Mouse (Mus musculus): ENCODE measurements around the gene Pgpep1. TPM values are rescaled to one million over a fixed set of nuclear protein-coding genes. Genes with fewer than 3 reads are reported as not detected.

Pgpep1 gene
- 49.5 and 129 TPM in 2 replicates for polyA plus RNA-seq (2012; rRNA removed)

DNA sequence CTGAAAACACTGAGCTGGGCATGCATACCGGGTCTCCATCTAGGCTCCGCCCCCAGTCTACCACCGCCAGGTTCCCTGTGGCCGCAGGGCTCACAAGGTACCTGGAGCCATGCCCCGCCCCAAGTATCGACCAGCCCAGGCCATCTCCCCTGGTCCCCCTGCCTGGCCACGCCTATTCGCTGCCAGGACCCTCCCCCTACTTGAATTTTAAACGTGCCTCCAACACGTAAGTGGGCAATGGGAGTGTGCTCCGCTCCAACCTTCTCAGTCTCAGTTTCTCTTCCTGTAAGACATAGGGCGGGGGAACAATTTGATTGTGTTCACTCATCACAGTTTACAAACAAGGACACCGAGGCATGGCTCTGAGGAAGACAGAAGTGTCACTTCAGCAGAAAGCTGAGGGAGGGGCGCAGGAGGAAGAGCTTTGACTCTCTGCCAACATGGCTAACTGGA, at the start of gene Pgpep1:
Pgpep1 (minus strand) TSS at position 116 of the 453 bp plus-strand sequence.
- H3K4me3 ChIP-seq (ENCODE audit: low read depth, low read length) = peak within 1 kb of the TSS; percentile 94
- H3K36me3 ChIP-seq (ENCODE audit: control insufficient read depth, insufficient read depth, low read length) = peaks cover 14% of the 10 kb centered on the region
- TF ChIP-seq CTCF (IDR thresholded peaks at IDR 0.05; ENCODE audit: extremely low read depth, insufficient read length, insufficient replicate concordance, low read depth, low read length) (no peak), POLR2A (IDR thresholded peaks at IDR 0.05; ENCODE audit: low read depth, low read length) (no peak)
- H3K4me1 ChIP-seq (ENCODE audit: control insufficient read depth, insufficient read depth, insufficient read length, low read length) = peaks cover 13% of the 10 kb centered on the region
- H3K27ac ChIP-seq (ENCODE audit: insufficient read depth, low read depth, low read length) = peak within 1 kb of the TSS; percentile 94
- under 1% methylated on average over 14 of the region's 14 CpGs for WGBS
- H3K27me3 ChIP-seq (ENCODE audit: control insufficient read depth, insufficient read depth, low read length) = no peaks in the 10 kb centered on the region

DNA sequence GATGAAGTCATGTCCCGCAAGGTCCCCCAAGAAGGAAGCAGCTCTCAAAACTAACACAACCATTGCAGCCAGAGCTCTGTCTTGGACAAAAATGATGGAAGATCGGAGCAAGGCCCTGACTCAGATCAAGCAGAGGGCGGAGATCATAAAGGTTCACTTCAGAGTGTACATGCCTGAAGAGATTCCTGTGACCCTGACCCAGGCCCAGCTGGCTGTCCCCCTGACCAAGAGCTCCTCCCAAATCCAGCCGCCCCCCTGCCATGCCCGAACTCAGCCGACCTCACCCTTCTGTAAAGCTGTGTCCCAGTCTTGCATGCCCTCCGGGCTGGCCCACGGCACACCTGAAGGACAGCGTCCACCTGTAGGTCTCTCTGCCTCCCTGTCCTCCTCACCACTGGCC, 49.6 kb upstream of the Pgpep1 start:
- Histone ChIP-seq H3K36me3 (ENCODE audit: control insufficient read depth, insufficient read depth, low read length) (no peaks in the 10 kb centered on the region), H3K4me1 (ENCODE audit: control insufficient read depth, insufficient read depth, insufficient read length, low read length) (no peaks in the 10 kb centered on the region), H3K27me3 (ENCODE audit: control insufficient read depth, insufficient read depth, low read length) (no peaks in the 10 kb centered on the region), H3K4me3 (ENCODE audit: low read depth, low read length) (no peak overlapping the region), H3K27ac (ENCODE audit: insufficient read depth, low read depth, low read length) (no peak overlapping the region)
- 89% methylated on average over 9 of the region's 9 CpGs for WGBS
- TF ChIP-seq CTCF (IDR thresholded peaks at IDR 0.05; ENCODE audit: extremely low read depth, insufficient read length, insufficient replicate concordance, low read depth, low read length) = no peak

DNA sequence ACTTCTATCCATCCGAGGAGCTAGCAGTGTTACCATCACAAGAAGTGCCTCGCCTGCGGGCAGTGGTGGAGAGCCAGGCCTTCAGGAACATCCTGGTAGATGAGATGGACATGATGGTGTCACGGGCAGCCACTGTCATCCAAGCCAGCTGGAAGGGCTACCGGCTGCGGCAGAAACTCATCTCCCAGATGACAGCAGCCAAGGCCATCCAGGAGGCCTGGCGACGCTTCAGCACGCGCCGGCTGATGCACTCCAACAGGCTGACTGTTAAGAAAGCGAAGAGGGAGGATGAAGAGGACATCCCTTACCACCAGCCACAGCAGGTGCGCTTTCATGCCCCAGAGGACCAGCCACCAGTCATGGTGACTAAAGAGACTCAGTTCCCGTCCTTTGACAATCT, 48.1 kb upstream of the Pgpep1 start:
- TF ChIP-seq POLR2A (IDR thresholded peaks at IDR 0.05; ENCODE audit: low read depth, low read length) (no peak), CTCF (IDR thresholded peaks at IDR 0.05; ENCODE audit: extremely low read depth, insufficient read length, insufficient replicate concordance, low read depth, low read length) (no peak)
- no peak overlapping the region for H3K27ac ChIP-seq (ENCODE audit: insufficient read depth, low read depth, low read length)
- no peaks in the 10 kb centered on the region for H3K4me1 ChIP-seq (ENCODE audit: control insufficient read depth, insufficient read depth, insufficient read length, low read length)
- no peak overlapping the region for H3K4me3 ChIP-seq (ENCODE audit: low read depth, low read length)
- no peaks in the 10 kb centered on the region for H3K36me3 ChIP-seq (ENCODE audit: control insufficient read depth, insufficient read depth, low read length)
- 91% methylated on average over 14 of the region's 14 CpGs for WGBS
- no peaks in the 10 kb centered on the region for H3K27me3 ChIP-seq (ENCODE audit: control insufficient read depth, insufficient read depth, low read length)

DNA sequence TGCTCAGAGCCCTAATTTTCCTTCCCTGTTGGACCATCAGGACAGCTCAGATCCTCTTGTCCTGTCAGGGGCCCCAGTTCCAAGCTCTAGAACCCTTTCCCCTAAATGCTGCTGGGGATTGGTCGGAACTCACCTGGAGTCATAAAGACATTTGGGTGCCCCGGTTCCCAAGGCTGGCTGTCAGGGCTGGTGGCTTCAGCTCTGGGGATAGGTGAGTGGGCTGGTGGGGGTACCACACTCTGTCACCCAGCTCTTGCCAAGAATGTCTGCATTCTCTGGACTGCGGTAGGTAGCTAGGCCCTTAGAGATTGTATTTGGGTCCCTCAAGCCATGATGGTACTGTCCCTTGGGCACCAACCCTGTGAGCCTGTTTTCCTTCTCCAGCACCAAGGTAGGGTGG, 43.1 kb upstream of the Pgpep1 start, which contains the start of gene Iqcn:
Iqcn (plus strand) TSS at position 171 of the 400 bp plus-strand sequence.
- no peak within 1 kb of the TSS for H3K4me3 ChIP-seq (ENCODE audit: low read depth, low read length)
- peaks cover 9% of the 10 kb centered on the region for H3K36me3 ChIP-seq (ENCODE audit: control insufficient read depth, insufficient read depth, low read length)
- H3K4me1 ChIP-seq (ENCODE audit: control insufficient read depth, insufficient read depth, insufficient read length, low read length) = peaks cover 9% of the 10 kb centered on the region
- no peaks in the 10 kb centered on the region for H3K27me3 ChIP-seq (ENCODE audit: control insufficient read depth, insufficient read depth, low read length)
- 0 out of 2 replicates have a peak within 1 kb of the TSS, but pooled peaks have one; percentile 1 for H3K27ac ChIP-seq (ENCODE audit: insufficient read depth, low read depth, low read length)
- TF ChIP-seq CTCF (IDR thresholded peaks at IDR 0.05; ENCODE audit: extremely low read depth, insufficient read length, insufficient replicate concordance, low read depth, low read length) (no peak), POLR2A (IDR thresholded peaks at IDR 0.05; ENCODE audit: low read depth, low read length) (no peak)
- 92% methylated on average over 3 of the region's 3 CpGs for WGBS

DNA sequence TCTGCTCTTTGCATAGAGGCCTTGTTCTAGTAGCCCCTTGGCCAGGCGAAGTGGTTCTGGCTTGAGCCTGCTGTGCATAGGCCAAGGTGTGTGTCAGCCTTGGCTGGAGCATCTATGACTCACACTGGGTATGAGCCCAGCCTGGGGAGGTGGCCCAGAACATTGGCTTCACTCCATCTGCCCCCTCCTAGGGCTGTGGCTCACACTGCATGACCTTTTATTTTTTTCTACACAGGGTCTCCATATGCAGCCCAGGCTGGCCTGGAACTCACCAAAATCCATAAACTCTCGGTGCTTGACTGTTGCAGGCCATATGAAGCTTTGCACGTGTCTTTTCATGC, 42.6 kb upstream of the Pgpep1 start:
- H3K4me3 ChIP-seq (ENCODE audit: low read depth, low read length) = no peak overlapping the region
- no peaks in the 10 kb centered on the region for H3K27me3 ChIP-seq (ENCODE audit: control insufficient read depth, insufficient read depth, low read length)
- H3K4me1 ChIP-seq (ENCODE audit: control insufficient read depth, insufficient read depth, insufficient read length, low read length) = peaks cover 12% of the 10 kb centered on the region
- 0 out of 2 replicates have a peak overlapping the region, but pooled peaks have one; percentile 1 for H3K27ac ChIP-seq (ENCODE audit: insufficient read depth, low read depth, low read length)
- TF ChIP-seq CTCF (IDR thresholded peaks at IDR 0.05; ENCODE audit: extremely low read depth, insufficient read length, insufficient replicate concordance, low read depth, low read length) = no peak
- no peak for TF ChIP-seq POLR2A (IDR thresholded peaks at IDR 0.05; ENCODE audit: low read depth, low read length)
- peaks cover 9% of the 10 kb centered on the region for H3K36me3 ChIP-seq (ENCODE audit: control insufficient read depth, insufficient read depth, low read length)
- 60% methylated on average over 3 of the region's 3 CpGs for WGBS

DNA sequence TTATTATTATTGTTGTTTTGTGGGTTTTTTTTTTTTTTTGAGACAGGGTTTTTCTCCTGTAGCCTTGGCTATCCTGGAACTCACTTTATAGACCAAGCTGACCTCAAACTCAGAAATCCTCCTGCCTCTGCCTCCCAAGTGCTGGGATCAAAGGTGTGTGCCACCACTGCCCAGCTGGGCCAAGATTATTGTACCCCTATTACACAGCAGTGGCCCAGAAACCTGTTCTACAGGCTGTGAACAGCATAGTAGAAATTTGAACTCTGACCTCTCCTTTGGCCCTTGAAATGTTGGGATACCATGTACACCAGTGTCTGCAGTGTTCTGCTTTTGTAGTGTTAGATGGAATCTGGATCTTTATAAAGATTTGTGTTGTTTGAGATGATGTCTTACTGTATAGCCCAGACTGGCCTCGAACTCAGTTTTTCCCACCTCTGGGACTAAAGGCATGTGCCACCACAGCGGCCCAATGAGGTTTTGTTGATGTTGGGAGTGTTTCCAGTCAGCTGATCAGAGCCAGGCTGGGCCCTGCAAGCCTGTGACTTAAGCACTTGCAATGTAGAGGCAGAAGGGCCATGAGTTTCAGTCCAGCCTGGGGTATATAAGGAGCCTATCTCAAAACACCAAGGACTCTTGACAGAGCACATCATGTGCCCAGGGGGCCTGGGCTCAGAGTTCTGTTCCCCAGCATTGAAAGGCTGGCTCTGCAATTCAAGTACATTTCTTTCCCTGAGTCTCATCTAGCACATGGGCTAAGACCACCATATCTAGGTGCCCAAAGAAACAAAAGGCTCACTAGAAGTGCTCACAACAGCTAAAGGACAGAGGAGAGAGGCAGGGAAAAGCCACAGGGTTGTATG, 42.0 kb upstream of the Pgpep1 start:
- peaks cover 17% of the 10 kb centered on the region for H3K4me1 ChIP-seq (ENCODE audit: control insufficient read depth, insufficient read depth, insufficient read length, low read length)
- no peaks in the 10 kb centered on the region for H3K27me3 ChIP-seq (ENCODE audit: control insufficient read depth, insufficient read depth, low read length)
- H3K4me3 ChIP-seq (ENCODE audit: low read depth, low read length) = no peak overlapping the region
- WGBS = 61% methylated on average over 2 of the region's 2 CpGs
- H3K27ac ChIP-seq (ENCODE audit: insufficient read depth, low read depth, low read length) = 0 out of 2 replicates have a peak overlapping the region, but pooled peaks have one; percentile 1
- TF ChIP-seq CTCF (IDR thresholded peaks at IDR 0.05; ENCODE audit: extremely low read depth, insufficient read length, insufficient replicate concordance, low read depth, low read length) (no peak), POLR2A (IDR thresholded peaks at IDR 0.05; ENCODE audit: low read depth, low read length) (no peak)
- peaks cover 9% of the 10 kb centered on the region for H3K36me3 ChIP-seq (ENCODE audit: control insufficient read depth, insufficient read depth, low read length)
